Mouse (Mus musculus): ENCODE measurements at regions not wholly inside any gene's neighbourhood (a gene's known extent, or its start where the extent isn't known, plus 50 kb on each side); places are given as distances from the start of the nearest gene placed in this dataset.

DNA sequence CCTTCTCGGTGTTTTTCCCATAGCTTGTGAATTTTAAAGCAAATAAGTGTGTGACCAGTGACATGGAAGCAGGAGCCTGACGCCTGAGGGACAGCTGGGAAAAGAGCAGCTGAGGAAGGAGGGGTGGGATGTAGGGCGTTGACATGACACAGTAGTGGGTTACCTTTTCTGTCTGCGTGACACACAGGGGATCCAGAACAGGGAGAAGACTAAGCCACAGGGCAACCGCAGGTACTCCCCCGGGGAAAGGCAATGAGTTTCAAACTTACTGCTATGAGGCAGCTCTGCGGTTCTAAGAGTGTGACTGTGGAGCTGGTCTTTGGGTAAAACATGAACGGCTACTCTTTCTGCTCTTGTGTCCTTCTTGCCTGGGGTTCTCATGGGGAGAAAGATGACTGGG, 170.2 kb upstream of the Prox1 start:
- WGBS = 67% methylated on average over 8 of the region's 8 CpGs
- Histone ChIP-seq H3K27me3 (peaks cover 39% of the 10 kb centered on the region), H3K36me3 (no peaks in the 10 kb centered on the region), H3K27ac (no peak overlapping the region), H3K9ac (no peak overlapping the region), H3K4me3 (replicated peaks) (no peak overlapping the region), H3K4me2 (no peak overlapping the region), H3K9me3 (replicated peaks) (no peaks in the 10 kb centered on the region), H3K4me1 (no peaks in the 10 kb centered on the region)
- no peak for ATAC-seq (replicated peaks; ENCODE audit: low FRiP score)

DNA sequence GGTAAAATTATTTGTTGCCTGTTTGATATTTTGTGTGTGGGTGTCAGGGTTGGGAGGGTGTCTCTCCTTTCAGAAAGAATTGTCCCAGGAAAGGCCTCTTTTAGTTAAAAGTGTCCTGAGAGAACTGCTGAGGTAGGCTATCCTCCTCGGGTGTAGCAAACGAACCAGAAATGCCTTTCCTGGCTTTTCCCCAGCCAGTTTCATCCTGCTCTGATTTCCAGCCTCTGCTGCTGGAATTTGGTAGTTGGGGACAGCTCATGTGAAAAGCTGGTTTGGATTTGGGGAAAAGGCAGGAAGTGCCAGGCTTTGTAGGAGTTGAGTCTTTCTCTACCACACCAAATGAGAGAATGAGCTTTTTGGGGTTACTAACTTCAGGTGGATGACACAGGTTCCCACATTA, 164.0 kb upstream of the Prox1 start:
- Histone ChIP-seq H3K27me3 (0 out of 2 replicates have a peak, but pooled peaks cover 11% of the 10 kb centered on the region), H3K36me3 (no peaks in the 10 kb centered on the region), H3K27ac (no peak overlapping the region), H3K9me3 (replicated peaks) (no peaks in the 10 kb centered on the region), H3K4me3 (replicated peaks) (no peak overlapping the region), H3K4me2 (no peak overlapping the region), H3K9ac (no peak overlapping the region), H3K4me1 (no peaks in the 10 kb centered on the region)
- ATAC-seq (replicated peaks; ENCODE audit: low FRiP score) = no peak
- 33% methylated on average over 2 of the region's 2 CpGs for WGBS

DNA sequence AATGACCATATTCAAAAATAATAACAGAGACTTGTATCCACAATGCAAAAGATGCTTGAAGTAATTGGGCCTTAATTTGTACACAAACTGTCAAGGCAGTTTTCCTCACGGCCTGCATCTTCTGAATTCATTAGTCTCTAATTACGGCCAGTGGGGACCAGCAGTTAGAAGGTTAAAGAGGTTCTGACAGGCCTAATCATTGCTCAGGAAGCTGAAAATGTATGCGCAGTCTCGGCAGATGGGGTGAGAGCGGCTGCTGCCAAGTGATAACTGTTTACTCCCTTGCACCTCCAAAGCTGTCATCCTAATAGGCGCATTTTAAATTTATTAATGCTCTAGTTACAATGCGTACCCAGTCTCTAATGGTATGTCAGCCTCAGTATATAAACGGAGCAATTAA, 163.5 kb upstream of the Prox1 start:
- Histone ChIP-seq H3K9ac (no peak overlapping the region), H3K27me3 (0 out of 2 replicates have a peak, but pooled peaks cover 10% of the 10 kb centered on the region), H3K4me3 (replicated peaks) (no peak overlapping the region), H3K4me1 (no peaks in the 10 kb centered on the region), H3K36me3 (no peaks in the 10 kb centered on the region), H3K9me3 (replicated peaks) (no peaks in the 10 kb centered on the region), H3K4me2 (no peak overlapping the region), H3K27ac (no peak overlapping the region)
- 53% methylated on average over 8 of the region's 8 CpGs for WGBS
- no peak for ATAC-seq (replicated peaks; ENCODE audit: low FRiP score)

DNA sequence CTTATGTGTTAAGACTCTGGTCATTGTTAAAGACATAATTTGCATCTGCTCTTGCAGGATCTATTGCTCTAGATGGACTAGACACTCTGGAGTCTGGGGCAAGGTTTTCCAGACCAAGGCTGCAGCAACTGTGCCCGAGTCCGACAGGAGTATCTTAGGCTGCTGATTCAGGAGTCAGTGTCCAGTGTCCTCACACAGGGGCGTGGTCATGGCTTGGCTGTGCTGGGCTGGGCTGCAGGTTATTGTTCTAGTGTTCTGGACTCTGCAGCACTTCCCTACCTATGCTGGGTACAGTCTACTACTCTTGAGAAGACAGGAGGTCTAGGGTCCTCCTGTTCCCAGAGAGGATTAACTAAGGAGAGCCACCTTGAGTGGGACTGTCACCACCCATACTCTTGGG, 161.5 kb upstream of the Prox1 start:
- ATAC-seq (replicated peaks; ENCODE audit: low FRiP score) = no peak
- WGBS = 71% methylated on average over 3 of the region's 3 CpGs
- no peak overlapping the region for H3K9ac ChIP-seq

DNA sequence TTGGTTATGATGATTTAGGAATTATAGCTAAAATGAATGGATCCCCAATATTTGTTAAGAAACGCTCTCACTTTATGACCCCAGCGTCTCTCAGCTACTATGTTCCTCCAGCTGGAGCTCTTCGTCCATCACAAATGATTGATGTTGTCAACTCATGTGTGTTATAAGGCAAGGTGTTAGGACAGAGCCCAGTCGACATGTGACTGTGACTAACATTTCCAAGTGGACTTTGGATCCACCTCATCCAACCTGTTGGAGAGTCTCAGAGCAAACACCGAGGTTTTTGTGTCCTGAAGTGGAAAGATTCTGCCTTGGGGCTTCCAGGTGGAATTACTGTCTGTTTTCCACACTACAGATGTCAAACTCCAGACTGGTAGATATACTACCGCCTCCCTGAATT, 154.0 kb upstream of the Prox1 start:
- WGBS = 88% methylated on average over 6 of the region's 6 CpGs
- H3K9me3 ChIP-seq (replicated peaks) = no peaks in the 10 kb centered on the region
- no peak for ATAC-seq (replicated peaks; ENCODE audit: low FRiP score)

More for the DNA sequence above, 161.5 kb upstream of the Prox1 start:
- no peaks in the 10 kb centered on the region for H3K9me3 ChIP-seq (replicated peaks)
- H3K36me3 ChIP-seq = no peaks in the 10 kb centered on the region
- no peak overlapping the region for H3K4me2 ChIP-seq
- H3K4me3 ChIP-seq (replicated peaks) = no peak overlapping the region
- H3K27ac ChIP-seq = no peak overlapping the region
- no peaks in the 10 kb centered on the region for H3K4me1 ChIP-seq
- 0 out of 2 replicates have a peak, but pooled peaks cover 10% of the 10 kb centered on the region for H3K27me3 ChIP-seq

DNA sequence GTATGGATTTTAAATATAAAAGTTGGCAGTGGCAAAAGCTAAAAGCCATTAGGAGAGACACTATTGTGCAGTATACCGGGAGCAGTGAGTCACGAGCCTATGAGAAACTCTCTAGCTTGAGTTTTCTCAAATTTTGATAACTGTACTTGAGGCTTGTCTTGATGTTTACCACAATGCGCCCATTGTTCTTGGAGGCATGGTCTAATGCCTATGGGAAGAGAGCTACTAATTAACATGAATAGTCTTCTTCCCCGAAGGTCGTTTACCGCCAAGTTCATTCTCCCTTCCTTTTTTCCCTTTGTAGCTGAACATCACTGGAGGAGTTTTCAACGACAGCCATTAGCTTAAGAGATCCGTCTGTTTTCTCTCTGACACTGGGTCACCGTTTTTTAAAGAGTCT, 153.2 kb upstream of the Prox1 start:
- H3K9me3 ChIP-seq (replicated peaks) = no peaks in the 10 kb centered on the region
- H3K36me3 ChIP-seq = no peaks in the 10 kb centered on the region
- H3K27ac ChIP-seq = no peak overlapping the region
- peaks cover 6% of the 10 kb centered on the region; the same call in 1 of the 2 replicates for H3K27me3 ChIP-seq
- WGBS = 57% methylated on average over 9 of the region's 9 CpGs
- H3K4me1 ChIP-seq = no peaks in the 10 kb centered on the region
- ATAC-seq (replicated peaks; ENCODE audit: low FRiP score) = no peak
- H3K4me2 ChIP-seq = no peak overlapping the region
- no peak overlapping the region for H3K9ac ChIP-seq
- no peak overlapping the region for H3K4me3 ChIP-seq (replicated peaks)

More for the DNA sequence above, 154.0 kb upstream of the Prox1 start:
- no peak overlapping the region for H3K4me3 ChIP-seq (replicated peaks)
- no peak overlapping the region for H3K27ac ChIP-seq
- no peaks in the 10 kb centered on the region for H3K4me1 ChIP-seq
- H3K9ac ChIP-seq = no peak overlapping the region
- no peak overlapping the region for H3K4me2 ChIP-seq
- H3K27me3 ChIP-seq = peaks cover 6% of the 10 kb centered on the region; the same call in 1 of the 2 replicates
- no peaks in the 10 kb centered on the region for H3K36me3 ChIP-seq

DNA sequence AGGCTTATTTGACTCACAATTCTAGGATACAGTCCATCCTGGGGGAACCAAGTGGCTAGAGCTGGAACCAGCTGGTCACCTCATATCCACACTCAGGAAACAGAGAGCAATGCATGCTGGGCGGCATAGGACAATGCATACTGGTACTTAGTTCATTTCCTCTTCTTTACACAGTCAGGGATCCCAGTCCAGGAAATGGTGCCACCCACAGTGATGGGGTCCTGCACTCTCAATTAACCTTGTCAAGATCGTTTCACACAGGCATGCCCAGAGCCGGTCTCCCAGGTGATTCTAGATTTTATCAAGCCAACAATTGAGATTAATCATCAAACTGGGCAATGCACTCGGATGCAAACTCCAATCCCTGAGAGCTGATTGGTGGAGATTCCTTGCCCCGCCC, 145.7 kb upstream of the Prox1 start:
- 58% methylated on average over 5 of the region's 5 CpGs for WGBS
- Histone ChIP-seq H3K9me3 (replicated peaks) (no peaks in the 10 kb centered on the region), H3K4me2 (no peak overlapping the region), H3K4me1 (no peaks in the 10 kb centered on the region), H3K36me3 (no peaks in the 10 kb centered on the region), H3K27me3 (no peaks in the 10 kb centered on the region), H3K4me3 (replicated peaks) (no peak overlapping the region), H3K9ac (no peak overlapping the region), H3K27ac (no peak overlapping the region)
- peak; percentile 73; the same call in 1 of the 2 replicates for ATAC-seq (replicated peaks; ENCODE audit: low FRiP score)

DNA sequence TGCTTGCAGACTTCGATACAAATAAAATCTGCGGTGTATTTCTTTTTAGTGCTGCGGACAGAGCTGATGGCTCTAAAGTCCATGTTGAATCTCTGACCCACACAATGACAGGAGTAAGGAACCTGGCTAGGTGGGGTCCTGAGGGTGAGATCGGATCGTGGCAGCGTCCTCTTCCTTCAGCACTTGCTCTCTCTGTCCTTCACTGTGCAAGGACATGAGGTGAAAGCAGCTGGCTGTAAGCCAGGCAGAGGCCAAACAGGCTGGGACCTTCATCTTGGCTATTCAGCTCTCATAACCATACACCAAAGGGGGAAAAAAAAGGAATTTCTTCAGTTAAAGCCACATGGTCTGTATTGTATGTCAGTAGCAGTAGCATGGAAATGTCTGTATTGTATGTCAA, 139.3 kb upstream of the Prox1 start:
- no peaks in the 10 kb centered on the region for H3K36me3 ChIP-seq
- H3K27ac ChIP-seq = no peak overlapping the region
- 82% methylated on average over 6 of the region's 6 CpGs for WGBS
- H3K4me1 ChIP-seq = no peaks in the 10 kb centered on the region
- no peak overlapping the region for H3K4me2 ChIP-seq
- H3K9me3 ChIP-seq (replicated peaks) = no peaks in the 10 kb centered on the region
- no peak overlapping the region for H3K9ac ChIP-seq
- H3K27me3 ChIP-seq = no peaks in the 10 kb centered on the region
- no peak overlapping the region for H3K4me3 ChIP-seq (replicated peaks)
- ATAC-seq (replicated peaks; ENCODE audit: low FRiP score) = no peak

DNA sequence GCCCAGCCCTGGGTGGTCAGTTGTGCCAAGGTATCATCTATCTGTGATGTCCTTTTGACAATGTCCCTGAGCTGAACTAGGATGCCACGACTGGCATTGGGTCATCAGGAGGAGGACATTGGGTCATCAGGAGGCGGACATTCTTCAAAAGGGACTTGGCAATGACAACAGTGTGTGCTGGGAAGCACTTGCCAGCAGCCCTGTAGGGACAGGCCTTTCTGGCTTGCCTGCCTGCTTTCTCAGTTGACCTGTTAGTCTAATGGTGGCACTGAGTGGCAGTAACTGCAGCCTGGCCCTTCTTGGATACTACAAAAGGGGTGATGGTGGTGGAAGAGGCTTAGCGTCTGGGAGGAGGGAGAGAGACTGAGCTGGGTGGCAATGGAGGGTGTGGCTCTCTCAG, 137.2 kb upstream of the Prox1 start:
- ATAC-seq (replicated peaks; ENCODE audit: low FRiP score) = no peak
- Histone ChIP-seq H3K36me3 (no peaks in the 10 kb centered on the region), H3K27ac (no peak overlapping the region), H3K27me3 (no peaks in the 10 kb centered on the region), H3K4me2 (no peak overlapping the region), H3K9me3 (replicated peaks) (no peaks in the 10 kb centered on the region; the same call in 1 of the 2 replicates), H3K4me1 (no peaks in the 10 kb centered on the region), H3K9ac (no peak overlapping the region), H3K4me3 (replicated peaks) (no peak overlapping the region)
- 78% methylated on average over 3 of the region's 3 CpGs for WGBS

DNA sequence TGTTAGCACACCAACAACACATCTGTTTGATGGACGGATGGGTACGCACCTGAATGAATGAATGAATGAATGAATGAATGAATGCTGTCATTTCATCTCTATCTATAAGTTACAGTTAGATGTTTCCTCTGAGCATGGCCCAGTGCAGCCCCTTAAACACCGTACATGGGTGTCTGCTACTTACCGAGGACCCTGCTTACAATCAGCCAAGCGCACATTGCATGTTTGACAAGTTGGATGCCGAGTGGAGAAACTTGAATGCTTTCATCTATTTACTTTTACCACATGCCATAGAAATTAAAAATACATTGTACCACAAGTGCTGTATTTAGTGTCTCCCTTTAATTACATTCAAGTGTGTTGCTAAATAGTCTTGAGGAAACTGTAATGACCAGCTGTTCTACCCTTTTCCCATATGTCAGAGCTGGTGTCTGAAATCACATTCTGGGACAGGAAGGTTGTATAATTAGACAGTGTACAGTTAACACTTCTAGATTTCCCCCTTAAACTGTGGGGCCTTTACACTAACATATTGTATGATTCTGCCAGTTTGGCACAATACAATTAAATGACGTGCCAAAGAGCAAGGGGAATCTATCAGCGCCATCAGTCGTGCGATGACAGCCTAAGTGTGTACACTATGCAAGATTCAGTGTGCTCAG, 127.3 kb upstream of the Prox1 start:
- Histone ChIP-seq H3K27ac (no peak overlapping the region), H3K4me3 (replicated peaks) (no peak overlapping the region), H3K9me3 (replicated peaks) (no peaks in the 10 kb centered on the region), H3K27me3 (no peaks in the 10 kb centered on the region), H3K36me3 (no peaks in the 10 kb centered on the region), H3K9ac (no peak overlapping the region), H3K4me2 (no peak overlapping the region), H3K4me1 (no peaks in the 10 kb centered on the region)
- no peak for ATAC-seq (replicated peaks; ENCODE audit: low FRiP score)
- WGBS = 93% methylated on average over 10 of the region's 10 CpGs

DNA sequence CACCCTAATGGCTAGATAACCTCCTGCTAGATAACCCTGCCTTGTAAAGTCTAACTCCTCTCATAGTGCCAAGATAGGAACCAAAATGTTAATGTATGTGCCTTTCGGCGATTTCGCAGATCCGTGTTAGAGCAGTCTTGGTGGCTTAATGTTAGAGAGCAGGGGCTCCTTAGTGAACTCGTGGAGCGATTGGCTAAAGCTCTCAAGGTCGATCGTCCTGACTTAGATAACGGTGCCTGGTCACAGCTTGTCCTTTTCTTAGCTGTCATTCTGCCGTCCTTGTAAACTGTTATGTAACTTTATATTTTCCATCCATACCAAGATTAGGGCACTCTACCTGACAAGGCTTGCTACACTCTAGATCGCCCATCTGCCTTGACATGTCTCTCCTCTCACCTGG, 119.5 kb upstream of the Prox1 start:
- Histone ChIP-seq H3K4me2 (no peak overlapping the region), H3K27me3 (peaks cover 36% of the 10 kb centered on the region), H3K4me1 (peaks cover 9% of the 10 kb centered on the region), H3K27ac (no peak overlapping the region), H3K36me3 (no peaks in the 10 kb centered on the region), H3K9me3 (replicated peaks) (no peaks in the 10 kb centered on the region), H3K9ac (no peak overlapping the region), H3K4me3 (replicated peaks) (no peak overlapping the region)
- no peak for ATAC-seq (replicated peaks; ENCODE audit: low FRiP score)
- WGBS = 83% methylated on average over 11 of the region's 11 CpGs

DNA sequence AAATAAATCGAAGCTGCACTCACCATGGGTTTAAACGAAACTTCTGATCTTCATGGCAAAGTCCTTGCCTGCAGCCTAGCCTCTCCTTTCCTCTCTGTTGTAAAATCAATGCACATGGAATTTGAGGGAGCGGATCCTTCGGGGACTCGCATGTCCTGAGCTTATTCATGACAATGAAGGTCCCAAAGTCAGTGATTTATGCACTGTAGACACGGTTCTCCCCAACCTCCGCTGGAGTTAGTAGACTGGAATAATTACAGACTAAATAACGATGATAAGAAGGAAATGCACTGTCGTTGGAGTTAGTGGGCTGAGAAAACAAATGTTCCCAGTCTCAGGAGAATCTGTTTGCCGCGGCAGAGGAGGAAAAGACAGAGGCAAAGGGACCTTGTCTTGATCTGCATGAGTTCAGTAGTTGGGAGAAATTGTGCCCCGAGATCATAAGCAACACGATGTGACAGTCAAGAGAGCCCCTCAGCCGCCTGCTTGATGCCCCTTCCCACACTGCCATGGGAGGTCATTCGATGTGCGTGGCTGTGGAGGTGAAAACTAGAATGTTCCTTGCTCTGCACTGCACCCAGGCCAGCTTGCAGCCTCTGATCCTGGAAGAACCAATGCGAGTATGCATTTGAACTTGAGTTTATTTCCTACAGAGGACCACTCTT, 116.1 kb upstream of the Prox1 start:
- 0 out of 2 replicates have a peak, but pooled peaks have one; percentile 58 for ATAC-seq (replicated peaks; ENCODE audit: low FRiP score)

More for the DNA sequence above, 116.1 kb upstream of the Prox1 start:
- no peak overlapping the region for H3K4me3 ChIP-seq (replicated peaks)
- 27% methylated on average over 17 of the region's 17 CpGs for WGBS
- H3K27ac ChIP-seq = no peak overlapping the region
- no peaks in the 10 kb centered on the region for H3K9me3 ChIP-seq (replicated peaks)
- peaks cover 18% of the 10 kb centered on the region for H3K4me1 ChIP-seq
- H3K27me3 ChIP-seq = peaks cover 43% of the 10 kb centered on the region
- H3K9ac ChIP-seq = no peak overlapping the region
- H3K4me2 ChIP-seq = peak overlapping the region; percentile 33
- H3K36me3 ChIP-seq = no peaks in the 10 kb centered on the region
